Comparison of ENCODE assay signal across 1 mouse cellular context in the genomic region with DNA sequence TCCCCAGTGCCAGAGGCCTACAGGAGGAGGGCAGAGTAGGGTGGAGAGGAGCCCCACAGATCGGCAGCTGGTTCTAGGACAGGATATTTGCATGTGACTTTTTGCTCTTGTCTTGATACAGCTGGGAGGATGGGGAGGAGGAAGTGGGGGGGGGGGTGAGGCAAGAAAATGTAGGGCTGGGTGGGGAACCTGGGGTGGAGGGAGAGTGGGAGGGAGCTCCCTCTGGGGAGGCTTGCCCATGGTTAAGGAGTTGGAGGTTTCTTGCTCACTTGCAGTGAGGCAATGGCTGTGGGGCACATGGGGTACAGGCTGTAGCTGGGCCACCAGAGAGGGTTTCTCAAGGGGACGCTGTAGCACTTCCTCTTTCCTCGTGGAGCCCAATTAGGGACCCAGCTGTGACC.
TF ChIP-seq lines count a peak whose summit lies in the region.

No protein-coding gene starts in this region.

TF ChIP-seq in MEL, 35 proteins besides CTCF, POLR2A, EP300 and RAD21 (continued from another document):
- TF ChIP-seq ETS1 (IDR thresholded peaks at IDR 0.05; ENCODE audit: low read depth, low read length) (peak; percentile 39), GABPA (IDR thresholded peaks at IDR 0.05; ENCODE audit: low read depth, low read length) (no peak), NELFE (IDR thresholded peaks at IDR 0.05; ENCODE audit: low read depth, low read length) (no peak), NRF1 (IDR thresholded peaks at IDR 0.05; ENCODE audit: insufficient read depth, low read depth, low read length, poor library complexity, severe bottlenecking) (no peak), MAZ (IDR thresholded peaks at IDR 0.05; ENCODE audit: low read depth, low read length) (no peak), ZKSCAN1 (IDR thresholded peaks at IDR 0.05; ENCODE audit: low read depth, low read length) (no peak), TBP (IDR thresholded peaks at IDR 0.05; ENCODE audit: low read depth, low read length) (no peak), MAFK (IDR thresholded peaks at IDR 0.05; ENCODE audit: borderline replicate concordance, low read depth, low read length) (no peak), MEF2A (IDR thresholded peaks at IDR 0.05; ENCODE audit: extremely low read depth, insufficient replicate concordance, low read depth, low read length, poor library complexity, severe bottlenecking) (no peak), MYC (IDR thresholded peaks at IDR 0.05; ENCODE audit: low read depth, low read length) (no peak), SIN3A (IDR thresholded peaks at IDR 0.05; ENCODE audit: low read length) (0 out of 2 replicates have a peak, but pooled peaks have one; percentile 61), ZC3H11A (IDR thresholded peaks at IDR 0.05; ENCODE audit: low read depth, low read length) (no peak)
